12 mouse cellular contexts compared by ENCODE assay signal in genomic region chr7:87793896-87794295, GRCm38 (mm10).
"Had no signal": no experiment of that assay in that cellular context is flagged by ENCODE, and none has a peak within 500 bp of the region (broad histone marks: within the 10 kb centered on the region; RNA-seq: fewer than 3 reads in every experiment).

No protein-coding gene starts in this region.

- DNase-seq: retina, postnatal 1 day; right cerebral cortex, adult 18-20 months; right cerebral cortex, postnatal 14 days; right cerebral cortex, postnatal 25 days; right cerebral cortex, postnatal 4 days; spleen, adult 18-20 months; thymus, adult 18-20 months; thymus, adult 2 months; thymus, postnatal 14 days; thymus, postnatal 25 days; thymus, postnatal 36 days; thymus, postnatal 4 days had no signal
